Mouse (Mus musculus): Measurements from ENCODE around the gene Ywhae. TPM values are rescaled to one million over a fixed set of nuclear protein-coding genes. Genes with fewer than 3 reads are reported as not detected.

The Ywhae gene
- total RNA-seq, 1 experiment: 432 TPM

DNA sequence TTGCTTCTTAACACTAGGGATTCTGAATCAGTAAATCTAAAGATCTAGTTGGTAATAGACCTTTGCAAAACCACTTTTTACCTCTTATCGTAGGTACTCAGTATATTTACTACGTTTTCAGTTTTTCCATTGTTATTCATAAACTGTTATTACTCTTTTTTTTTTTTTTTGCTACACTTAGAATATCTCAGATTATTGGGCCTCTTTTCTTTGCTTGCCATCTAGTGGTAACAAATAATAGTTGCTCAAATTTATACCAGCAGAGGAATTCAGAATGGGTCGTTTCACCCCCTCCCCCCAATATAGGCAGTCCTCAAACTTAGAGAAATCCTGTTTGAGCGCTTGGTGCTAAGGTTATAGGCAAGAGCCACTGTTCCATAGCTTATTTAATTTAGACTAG lies 18.4 kb downstream of the Ywhae start:
- no peak overlapping the region for H3K27ac ChIP-seq (ENCODE audit: insufficient read depth, low read depth, low read length, poor library complexity, severe bottlenecking)
- peaks cover 8% of the 10 kb centered on the region for H3K36me3 ChIP-seq (ENCODE audit: control insufficient read depth, insufficient read depth, low read length, poor library complexity, severe bottlenecking)
- H3K9me3 ChIP-seq (ENCODE audit: control insufficient read depth, insufficient read depth, low read depth, low read length): no peaks in the 10 kb centered on the region
- H3K4me3 ChIP-seq (ENCODE audit: insufficient read depth in 1 of 2, low read depth in 1 of 2, low read length in 2 of 2, poor library complexity in 1 of 2, severe bottlenecking in 1 of 2): no peak overlapping the region
- peaks cover 0 to 4% of the 10 kb centered on the region in 2 experiments; a peak in 3 of 4 replicates for H3K4me1 ChIP-seq (ENCODE audit: control insufficient read depth in 2 of 2, insufficient read depth in 2 of 2, low read length in 2 of 2, poor library complexity in 1 of 2)
- no peak for TF ChIP-seq CHD2 (IDR thresholded peaks at IDR 0.05; ENCODE audit: low read depth, low read length)
- no peak for TF ChIP-seq MAFK (IDR thresholded peaks at IDR 0.05; ENCODE audit: insufficient read depth, low read depth, low read length)
- no peak for TF ChIP-seq HCFC1 (IDR thresholded peaks at IDR 0.05; ENCODE audit: borderline replicate concordance, insufficient read depth, low read length)
- TF ChIP-seq ZNF384 (IDR thresholded peaks at IDR 0.05; ENCODE audit: low read depth, low read length): no peak
- TF ChIP-seq ZC3H11A (IDR thresholded peaks at IDR 0.05; ENCODE audit: borderline replicate concordance, low read depth, low read length): no peak
- in situ Hi-C loops (cut with MboI; ENCODE audit: low sequenced_read_pairs in 2 of 2, unreplicated experiment in 2 of 2): no loop called here
- no peak for DNase-seq (ENCODE audit: low read depth, low spot score)
- H3K9ac ChIP-seq (ENCODE audit: insufficient read depth, low read depth, low read length, poor library complexity, severe bottlenecking): no peak overlapping the region

DNA sequence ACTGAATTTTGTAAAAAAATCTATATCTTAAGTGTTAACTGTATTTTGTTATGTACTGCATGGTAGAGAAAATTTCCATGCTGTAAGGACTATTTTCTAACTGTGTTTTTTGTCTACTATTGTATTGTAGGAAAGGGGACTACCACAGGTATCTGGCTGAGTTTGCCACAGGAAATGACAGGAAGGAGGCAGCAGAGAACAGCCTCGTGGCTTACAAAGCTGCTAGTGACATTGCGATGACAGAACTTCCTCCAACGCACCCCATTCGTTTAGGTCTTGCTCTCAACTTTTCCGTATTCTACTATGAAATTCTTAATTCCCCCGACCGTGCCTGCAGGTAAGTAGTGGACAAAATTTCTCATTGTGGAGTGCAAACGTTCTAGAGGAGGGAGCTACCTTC lies 24.0 kb downstream of the Ywhae start:
- in situ Hi-C loops (cut with MboI; ENCODE audit: low sequenced_read_pairs in 2 of 2, unreplicated experiment in 2 of 2): no loop called here

DNA sequence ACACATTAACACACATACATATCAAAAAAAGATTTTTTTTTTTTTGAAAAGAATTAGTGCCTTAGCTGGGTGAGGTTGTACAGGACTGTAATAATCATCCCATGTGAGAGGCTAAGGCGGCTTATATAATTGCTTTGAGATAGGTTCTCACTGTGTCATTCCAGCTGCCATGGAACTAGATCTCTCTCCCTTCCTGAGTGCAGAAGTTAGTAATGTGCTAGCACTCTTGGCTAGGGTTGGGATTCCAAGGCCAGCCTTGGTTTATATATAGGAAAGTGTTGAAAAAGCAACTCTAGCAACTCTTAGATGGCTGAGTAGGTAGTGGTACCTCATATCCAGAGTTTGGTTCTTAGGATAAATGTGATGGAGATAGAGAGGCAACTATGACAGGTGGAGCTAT lies 25.9 kb downstream of the Ywhae start:
- in situ Hi-C loops (cut with MboI; ENCODE audit: low sequenced_read_pairs in 2 of 2, unreplicated experiment in 2 of 2): no loop called here
- DNase-seq (ENCODE audit: low read depth, low spot score): no peak

More for the DNA sequence above, 24.0 kb downstream of the Ywhae start:
- no peak for TF ChIP-seq ZNF384 (IDR thresholded peaks at IDR 0.05; ENCODE audit: low read depth, low read length)
- no peak for TF ChIP-seq MAFK (IDR thresholded peaks at IDR 0.05; ENCODE audit: insufficient read depth, low read depth, low read length)
- TF ChIP-seq ZC3H11A (IDR thresholded peaks at IDR 0.05; ENCODE audit: borderline replicate concordance, low read depth, low read length): no peak
- no peak for TF ChIP-seq CHD2 (IDR thresholded peaks at IDR 0.05; ENCODE audit: low read depth, low read length)
- TF ChIP-seq HCFC1 (IDR thresholded peaks at IDR 0.05; ENCODE audit: borderline replicate concordance, insufficient read depth, low read length): no peak
- Histone ChIP-seq H3K4me3 (ENCODE audit: insufficient read depth in 1 of 2, low read depth in 1 of 2, low read length in 2 of 2, poor library complexity in 1 of 2, severe bottlenecking in 1 of 2) (no peak overlapping the region), H3K9me3 (ENCODE audit: control insufficient read depth, insufficient read depth, low read depth, low read length) (no peaks in the 10 kb centered on the region), H3K9ac (ENCODE audit: insufficient read depth, low read depth, low read length, poor library complexity, severe bottlenecking) (no peak overlapping the region), H3K27ac (ENCODE audit: insufficient read depth, low read depth, low read length, poor library complexity, severe bottlenecking) (no peak overlapping the region), H3K4me1 (ENCODE audit: control insufficient read depth in 2 of 2, insufficient read depth in 2 of 2, low read length in 2 of 2, poor library complexity in 1 of 2) (no peaks in the 10 kb centered on the region; a peak in 1 of 4 replicates), H3K36me3 (ENCODE audit: control insufficient read depth, insufficient read depth, low read length, poor library complexity, severe bottlenecking) (peaks cover 26% of the 10 kb centered on the region)
- no peak for DNase-seq (ENCODE audit: low read depth, low spot score)

DNA sequence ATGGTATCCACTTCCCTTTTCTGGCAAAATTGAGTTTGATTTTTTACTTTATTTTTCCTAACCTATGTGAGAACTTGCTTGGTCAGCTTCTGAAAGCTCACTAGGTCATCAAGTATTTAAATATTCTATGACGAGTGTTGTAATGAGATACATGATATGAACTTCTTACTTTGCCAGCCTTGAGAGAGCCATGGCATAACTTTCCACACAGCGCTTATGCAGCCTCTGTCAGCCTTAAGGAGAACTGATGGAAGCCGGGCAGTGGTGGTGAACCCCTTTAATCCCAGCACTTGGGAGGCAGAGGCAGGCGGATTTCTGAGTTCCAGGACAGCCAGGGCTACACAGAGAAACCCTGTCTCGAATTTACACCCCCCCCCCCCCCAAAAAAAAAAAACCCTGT lies 28.1 kb downstream of the Ywhae start:
- no peak for DNase-seq (ENCODE audit: low read depth, low spot score)
- in situ Hi-C loops (cut with MboI; ENCODE audit: low sequenced_read_pairs in 2 of 2, unreplicated experiment in 2 of 2): no loop called here
- Histone ChIP-seq H3K4me3 (ENCODE audit: insufficient read depth in 1 of 2, low read depth in 1 of 2, low read length in 2 of 2, poor library complexity in 1 of 2, severe bottlenecking in 1 of 2) (no peak overlapping the region), H3K9ac (ENCODE audit: insufficient read depth, low read depth, low read length, poor library complexity, severe bottlenecking) (no peak overlapping the region), H3K4me1 (ENCODE audit: control insufficient read depth in 2 of 2, insufficient read depth in 2 of 2, low read length in 2 of 2, poor library complexity in 1 of 2) (peaks cover 0 to 1% of the 10 kb centered on the region in 2 experiments; a peak in 1 of 4 replicates), H3K9me3 (ENCODE audit: control insufficient read depth, insufficient read depth, low read depth, low read length) (no peaks in the 10 kb centered on the region), H3K27ac (ENCODE audit: insufficient read depth, low read depth, low read length, poor library complexity, severe bottlenecking) (no peak overlapping the region), H3K36me3 (ENCODE audit: control insufficient read depth, insufficient read depth, low read length, poor library complexity, severe bottlenecking) (peaks cover 27% of the 10 kb centered on the region)
- TF ChIP-seq ZNF384 (IDR thresholded peaks at IDR 0.05; ENCODE audit: low read depth, low read length) (no peak), CHD2 (IDR thresholded peaks at IDR 0.05; ENCODE audit: low read depth, low read length) (no peak), MAFK (IDR thresholded peaks at IDR 0.05; ENCODE audit: insufficient read depth, low read depth, low read length) (no peak), HCFC1 (IDR thresholded peaks at IDR 0.05; ENCODE audit: borderline replicate concordance, insufficient read depth, low read length) (no peak), ZC3H11A (IDR thresholded peaks at IDR 0.05; ENCODE audit: borderline replicate concordance, low read depth, low read length) (no peak)

More for the DNA sequence above, 25.9 kb downstream of the Ywhae start:
- Histone ChIP-seq H3K9ac (ENCODE audit: insufficient read depth, low read depth, low read length, poor library complexity, severe bottlenecking) (no peak overlapping the region), H3K9me3 (ENCODE audit: control insufficient read depth, insufficient read depth, low read depth, low read length) (no peaks in the 10 kb centered on the region), H3K36me3 (ENCODE audit: control insufficient read depth, insufficient read depth, low read length, poor library complexity, severe bottlenecking) (peaks cover 26% of the 10 kb centered on the region), H3K4me1 (ENCODE audit: control insufficient read depth in 2 of 2, insufficient read depth in 2 of 2, low read length in 2 of 2, poor library complexity in 1 of 2) (no peaks in the 10 kb centered on the region; a peak in 1 of 4 replicates), H3K27ac (ENCODE audit: insufficient read depth, low read depth, low read length, poor library complexity, severe bottlenecking) (no peak overlapping the region), H3K4me3 (ENCODE audit: insufficient read depth in 1 of 2, low read depth in 1 of 2, low read length in 2 of 2, poor library complexity in 1 of 2, severe bottlenecking in 1 of 2) (no peak overlapping the region)
- TF ChIP-seq HCFC1 (IDR thresholded peaks at IDR 0.05; ENCODE audit: borderline replicate concordance, insufficient read depth, low read length) (no peak), ZC3H11A (IDR thresholded peaks at IDR 0.05; ENCODE audit: borderline replicate concordance, low read depth, low read length) (no peak), MAFK (IDR thresholded peaks at IDR 0.05; ENCODE audit: insufficient read depth, low read depth, low read length) (no peak), ZNF384 (IDR thresholded peaks at IDR 0.05; ENCODE audit: low read depth, low read length) (no peak), CHD2 (IDR thresholded peaks at IDR 0.05; ENCODE audit: low read depth, low read length) (no peak)

DNA sequence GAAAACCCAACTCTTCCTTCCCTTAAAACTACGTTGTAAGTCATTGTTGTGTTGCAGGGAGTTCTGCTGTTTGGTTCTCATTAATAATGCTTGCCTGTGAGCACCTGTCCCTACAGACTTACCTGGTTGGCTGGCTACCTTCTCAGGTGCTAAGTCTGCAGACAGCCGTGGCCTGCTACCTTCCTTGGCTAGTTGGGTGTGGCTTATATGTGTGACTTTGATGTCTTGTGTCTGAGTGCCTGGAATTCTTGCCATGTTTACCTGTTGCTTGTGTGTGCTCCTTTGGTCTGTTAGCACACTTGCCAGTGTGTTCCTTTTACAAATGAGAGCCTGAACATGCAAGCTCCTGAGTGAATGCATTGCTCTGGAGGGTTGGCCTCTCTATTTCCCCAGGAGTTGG lies 30.0 kb downstream of the Ywhae start:
- Histone ChIP-seq H3K27ac (ENCODE audit: insufficient read depth, low read depth, low read length, poor library complexity, severe bottlenecking) (no peak overlapping the region), H3K4me1 (ENCODE audit: control insufficient read depth in 2 of 2, insufficient read depth in 2 of 2, low read length in 2 of 2, poor library complexity in 1 of 2) (peaks cover 0 to 8% of the 10 kb centered on the region in 2 experiments; a peak in 2 of 4 replicates), H3K4me3 (ENCODE audit: insufficient read depth in 1 of 2, low read depth in 1 of 2, low read length in 2 of 2, poor library complexity in 1 of 2, severe bottlenecking in 1 of 2) (no peak overlapping the region), H3K9ac (ENCODE audit: insufficient read depth, low read depth, low read length, poor library complexity, severe bottlenecking) (no peak overlapping the region), H3K9me3 (ENCODE audit: control insufficient read depth, insufficient read depth, low read depth, low read length) (no peaks in the 10 kb centered on the region), H3K36me3 (ENCODE audit: control insufficient read depth, insufficient read depth, low read length, poor library complexity, severe bottlenecking) (peaks cover 17% of the 10 kb centered on the region)
- in situ Hi-C loops (cut with MboI; ENCODE audit: low sequenced_read_pairs in 2 of 2, unreplicated experiment in 2 of 2): no loop called here
- no peak for TF ChIP-seq CHD2 (IDR thresholded peaks at IDR 0.05; ENCODE audit: low read depth, low read length)
- no peak for TF ChIP-seq MAFK (IDR thresholded peaks at IDR 0.05; ENCODE audit: insufficient read depth, low read depth, low read length)
- TF ChIP-seq ZC3H11A (IDR thresholded peaks at IDR 0.05; ENCODE audit: borderline replicate concordance, low read depth, low read length): no peak
- TF ChIP-seq HCFC1 (IDR thresholded peaks at IDR 0.05; ENCODE audit: borderline replicate concordance, insufficient read depth, low read length): no peak
- no peak for TF ChIP-seq ZNF384 (IDR thresholded peaks at IDR 0.05; ENCODE audit: low read depth, low read length)
- DNase-seq (ENCODE audit: low read depth, low spot score): no peak

Measured in ES-E14 (cell line).